Mouse (Mus musculus): ENCODE results near the gene Pnpo. TPM values are rescaled to one million over a fixed set of nuclear protein-coding genes. Genes with fewer than 3 reads are reported as not detected.

The Pnpo gene
- polyA plus RNA-seq, 1 experiment from 2014 or later = 28.1 TPM

GRCm38 (mm10) chr11:96924861-96925260, 18.9 kb downstream of the Pnpo start:
- ATAC-seq (ENCODE audit: low read depth) = no peak
- Histone ChIP-seq H3K36me3 (ENCODE audit: control insufficient read depth, insufficient read depth, low read length) (no peaks in the 10 kb centered on the region), H3K27me3 (ENCODE audit: control insufficient read depth, insufficient read depth, low read depth, low read length) (peaks cover 2% of the 10 kb centered on the region; the same call in 1 of the 2 replicates)

GRCm38 (mm10) chr11:96919003-96919402, 24.8 kb downstream of the Pnpo start:
- H3K4me3 ChIP-seq (ENCODE audit: low read length) = no peak overlapping the region
- no peak for ATAC-seq (ENCODE audit: low read depth)
- no peaks in the 10 kb centered on the region for H3K9me3 ChIP-seq (ENCODE audit: control insufficient read depth, low read length)
- H3K9ac ChIP-seq (ENCODE audit: low read length) = no peak overlapping the region
- no peak overlapping the region for H3K27ac ChIP-seq (ENCODE audit: low read length)
- peaks cover 11% of the 10 kb centered on the region for H3K4me1 ChIP-seq (replicated peaks; ENCODE audit: control insufficient read depth, insufficient read depth, low read length)
- 35% methylated on average over 6 of the region's 6 CpGs for WGBS
- H3K4me2 ChIP-seq (ENCODE audit: low read depth, low read length) = no peak overlapping the region
- no peaks in the 10 kb centered on the region for H3K36me3 ChIP-seq (ENCODE audit: control insufficient read depth, insufficient read depth, low read length)
- no peaks in the 10 kb centered on the region for H3K27me3 ChIP-seq (ENCODE audit: control insufficient read depth, insufficient read depth, low read depth, low read length)

More at GRCm38 (mm10) chr11:96924861-96925260, 18.9 kb downstream of the Pnpo start:
- no peak overlapping the region for H3K9ac ChIP-seq (ENCODE audit: low read length)
- H3K4me3 ChIP-seq (ENCODE audit: low read length) = no peak overlapping the region
- no peaks in the 10 kb centered on the region for H3K9me3 ChIP-seq (ENCODE audit: control insufficient read depth, low read length)
- H3K27ac ChIP-seq (ENCODE audit: low read length) = no peak overlapping the region
- WGBS = 72% methylated on average over 11 of the region's 11 CpGs
- no peak overlapping the region for H3K4me2 ChIP-seq (ENCODE audit: low read depth, low read length)
- peaks cover 2% of the 10 kb centered on the region; the same call in 1 of the 2 replicates for H3K4me1 ChIP-seq (replicated peaks; ENCODE audit: control insufficient read depth, insufficient read depth, low read length)

- Histone ChIP-seq H3K9ac (ENCODE audit: low read length) (no peak overlapping the region), H3K36me3 (ENCODE audit: control insufficient read depth, insufficient read depth, low read length) (no peaks in the 10 kb centered on the region), H3K27ac (ENCODE audit: low read length) (no peak overlapping the region), H3K9me3 (ENCODE audit: control insufficient read depth, low read length) (no peaks in the 10 kb centered on the region), H3K27me3 (ENCODE audit: control insufficient read depth, insufficient read depth, low read depth, low read length) (no peaks in the 10 kb centered on the region), H3K4me1 (replicated peaks; ENCODE audit: control insufficient read depth, insufficient read depth, low read length) (peaks cover 11% of the 10 kb centered on the region), H3K4me2 (ENCODE audit: low read depth, low read length) (no peak overlapping the region), H3K4me3 (ENCODE audit: low read length) (no peak overlapping the region)
- WGBS = 84% methylated on average over 6 of the region's 6 CpGs
- no peak for ATAC-seq (ENCODE audit: low read depth)
Measured at GRCm38 (mm10) chr11:96917415-96917814, 26.4 kb downstream of the Pnpo start.

GRCm38 (mm10) chr11:96916885-96917396, 26.8 kb downstream of the Pnpo start:
- Histone ChIP-seq H3K9me3 (ENCODE audit: control insufficient read depth, low read length) (no peaks in the 10 kb centered on the region), H3K4me1 (replicated peaks; ENCODE audit: control insufficient read depth, insufficient read depth, low read length) (peaks cover 11% of the 10 kb centered on the region), H3K4me2 (ENCODE audit: low read depth, low read length) (peak overlapping the region; percentile 52), H3K36me3 (ENCODE audit: control insufficient read depth, insufficient read depth, low read length) (no peaks in the 10 kb centered on the region), H3K9ac (ENCODE audit: low read length) (no peak overlapping the region), H3K27ac (ENCODE audit: low read length) (no peak overlapping the region), H3K27me3 (ENCODE audit: control insufficient read depth, insufficient read depth, low read depth, low read length) (no peaks in the 10 kb centered on the region), H3K4me3 (ENCODE audit: low read length) (peak overlapping the region; percentile 38)
- ATAC-seq (ENCODE audit: low read depth) = peak; percentile 13
- 25% methylated on average over 12 of the region's 13 CpGs for WGBS

GRCm38 (mm10) chr11:96916044-96916884, 27.5 kb downstream of the Pnpo start, which contains the start of gene Cdk5rap3:
Cdk5rap3 (minus strand) TSS chr11:96916496.
- H3K4me1 ChIP-seq (replicated peaks; ENCODE audit: control insufficient read depth, insufficient read depth, low read length) = peaks cover 11% of the 10 kb centered on the region
- peak within 1 kb of the TSS; percentile 97 for H3K4me2 ChIP-seq (ENCODE audit: low read depth, low read length)
- H3K27ac ChIP-seq (ENCODE audit: low read length) = peak within 1 kb of the TSS; percentile 81
- peak within 1 kb of the TSS; percentile 84 for H3K9ac ChIP-seq (ENCODE audit: low read length)
- no peaks in the 10 kb centered on the region for H3K36me3 ChIP-seq (ENCODE audit: control insufficient read depth, insufficient read depth, low read length)
- WGBS = under 1% methylated on average over 55 of the region's 55 CpGs
- H3K27me3 ChIP-seq (ENCODE audit: control insufficient read depth, insufficient read depth, low read depth, low read length) = no peaks in the 10 kb centered on the region
- no peaks in the 10 kb centered on the region for H3K9me3 ChIP-seq (ENCODE audit: control insufficient read depth, low read length)
- peak within 1 kb of the TSS; percentile 88 for H3K4me3 ChIP-seq (ENCODE audit: low read length)
- ATAC-seq (ENCODE audit: low read depth) = peak; percentile 98

- Histone ChIP-seq H3K36me3 (ENCODE audit: control insufficient read depth, insufficient read depth, low read length) (peaks cover 10% of the 10 kb centered on the region), H3K4me3 (ENCODE audit: low read length) (no peak overlapping the region), H3K27me3 (ENCODE audit: control insufficient read depth, insufficient read depth, low read depth, low read length) (no peaks in the 10 kb centered on the region), H3K4me1 (replicated peaks; ENCODE audit: control insufficient read depth, insufficient read depth, low read length) (peaks cover 11% of the 10 kb centered on the region), H3K9me3 (ENCODE audit: control insufficient read depth, low read length) (no peaks in the 10 kb centered on the region), H3K27ac (ENCODE audit: low read length) (no peak overlapping the region), H3K9ac (ENCODE audit: low read length) (no peak overlapping the region), H3K4me2 (ENCODE audit: low read depth, low read length) (no peak overlapping the region)
- 78% methylated on average over 11 of the region's 11 CpGs for WGBS
- no peak for ATAC-seq (ENCODE audit: low read depth)
Measured at GRCm38 (mm10) chr11:96912682-96913081, 31.1 kb downstream of the Pnpo start.

GRCm38 (mm10) chr11:96910003-96910402, 33.8 kb downstream of the Pnpo start:
- no peak overlapping the region for H3K4me2 ChIP-seq (ENCODE audit: low read depth, low read length)
- no peak overlapping the region for H3K27ac ChIP-seq (ENCODE audit: low read length)
- H3K9me3 ChIP-seq (ENCODE audit: control insufficient read depth, low read length) = no peaks in the 10 kb centered on the region
- H3K4me1 ChIP-seq (replicated peaks; ENCODE audit: control insufficient read depth, insufficient read depth, low read length) = peaks cover 8% of the 10 kb centered on the region
- peak; percentile 73 for ATAC-seq (ENCODE audit: low read depth)
- H3K9ac ChIP-seq (ENCODE audit: low read length) = no peak overlapping the region
- H3K27me3 ChIP-seq (ENCODE audit: control insufficient read depth, insufficient read depth, low read depth, low read length) = no peaks in the 10 kb centered on the region
- H3K4me3 ChIP-seq (ENCODE audit: low read length) = no peak overlapping the region
- WGBS = 27% methylated on average over 7 of the region's 7 CpGs
- H3K36me3 ChIP-seq (ENCODE audit: control insufficient read depth, insufficient read depth, low read length) = peaks cover 10% of the 10 kb centered on the region

GRCm38 (mm10) chr11:96908594-96908993, 35.2 kb downstream of the Pnpo start:
- Histone ChIP-seq H3K9ac (ENCODE audit: low read length) (no peak overlapping the region), H3K9me3 (ENCODE audit: control insufficient read depth, low read length) (no peaks in the 10 kb centered on the region), H3K4me2 (ENCODE audit: low read depth, low read length) (no peak overlapping the region), H3K4me1 (replicated peaks; ENCODE audit: control insufficient read depth, insufficient read depth, low read length) (peaks cover 6% of the 10 kb centered on the region), H3K27me3 (ENCODE audit: control insufficient read depth, insufficient read depth, low read depth, low read length) (no peaks in the 10 kb centered on the region), H3K27ac (ENCODE audit: low read length) (no peak overlapping the region), H3K4me3 (ENCODE audit: low read length) (no peak overlapping the region), H3K36me3 (ENCODE audit: control insufficient read depth, insufficient read depth, low read length) (peaks cover 10% of the 10 kb centered on the region)
- 86% methylated on average over 12 of the region's 12 CpGs for WGBS
- no peak for ATAC-seq (ENCODE audit: low read depth)

GRCm38 (mm10) chr11:96906431-96907161, 37.2 kb downstream of the Pnpo start:
- Histone ChIP-seq H3K36me3 (ENCODE audit: control insufficient read depth, insufficient read depth, low read length) (peaks cover 10% of the 10 kb centered on the region), H3K27ac (ENCODE audit: low read length) (no peak overlapping the region), H3K4me2 (ENCODE audit: low read depth, low read length) (no peak overlapping the region), H3K4me3 (ENCODE audit: low read length) (no peak overlapping the region), H3K9me3 (ENCODE audit: control insufficient read depth, low read length) (no peaks in the 10 kb centered on the region), H3K9ac (ENCODE audit: low read length) (no peak overlapping the region), H3K27me3 (ENCODE audit: control insufficient read depth, insufficient read depth, low read depth, low read length) (no peaks in the 10 kb centered on the region), H3K4me1 (replicated peaks; ENCODE audit: control insufficient read depth, insufficient read depth, low read length) (peaks cover 13% of the 10 kb centered on the region)
- ATAC-seq (ENCODE audit: low read depth) = 0 out of 2 replicates have a peak, but pooled peaks have one; percentile 19
- WGBS = 35% methylated on average over 15 of the region's 15 CpGs
